Mouse (Mus musculus): Measurements from ENCODE around the gene Lrig1.

DNA sequence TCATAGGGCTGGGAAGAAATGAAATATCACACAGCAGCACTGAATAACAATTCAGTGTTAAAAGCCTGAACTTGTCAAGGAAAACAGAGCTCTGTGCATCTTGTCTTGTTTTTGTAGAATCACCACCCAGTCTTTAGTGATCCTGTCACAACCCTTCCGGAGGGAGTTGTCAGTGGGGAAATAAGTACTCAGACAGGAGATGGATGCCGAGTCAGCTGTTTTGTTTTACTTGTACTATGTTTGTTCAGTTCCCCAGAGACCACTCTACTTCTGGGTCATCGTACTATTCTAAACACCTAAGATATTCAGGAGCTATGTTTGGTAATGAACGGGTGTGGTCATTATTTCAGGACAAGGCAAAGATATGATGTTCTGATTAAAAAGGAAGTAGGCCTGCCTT lies 111.6 kb downstream of the Lrig1 start:
- TF ChIP-seq POLR2A (IDR thresholded peaks at IDR 0.05; ENCODE audit: control insufficient read depth, extremely low read depth, insufficient read depth, low read length, poor library complexity) (no peak), CTCF (IDR thresholded peaks at IDR 0.05; ENCODE audit: borderline replicate concordance, control insufficient read depth, extremely low read depth, insufficient read depth, low read length, poor library complexity) (no peak)

Measured in thymus, adult 2 months (tissue).